Mouse (Mus musculus): ENCODE measurements around the gene Arl5c.
A peak's percentile ranks its signal among the peaks of the same experiment; 100 is the strongest.

Gene Arl5c

GRCm38 (mm10) chr11:97995564-97996288 is at the start of gene Arl5c:
TSS of gene Arl5c (minus strand) at chr11:97996181.
- DNase-seq (ENCODE audit: low spot score) = no peak

GRCm38 (mm10) chr11:98045596-98045995 is 49.6 kb upstream of the Arl5c start:
- DNase-seq (ENCODE audit: low spot score) = no peak

GRCm38 (mm10) chr11:98044074-98044473 is 48.1 kb upstream of the Arl5c start:
- DNase-seq (ENCODE audit: low spot score) = no peak

- no peak for DNase-seq (ENCODE audit: low spot score)
Measured at GRCm38 (mm10) chr11:98042741-98043140, 46.8 kb upstream of the Arl5c start.

GRCm38 (mm10) chr11:98040975-98041374 is 45.0 kb upstream of the Arl5c start:
- no peak for DNase-seq (ENCODE audit: low spot score)

GRCm38 (mm10) chr11:98037871-98038270 is 41.9 kb upstream of the Arl5c start:
- DNase-seq (ENCODE audit: low spot score) = no peak

GRCm38 (mm10) chr11:98035977-98036377 is 40.0 kb upstream of the Arl5c start:
- no peak for DNase-seq (ENCODE audit: low spot score)

- DNase-seq (ENCODE audit: low spot score) = no peak
Measured at GRCm38 (mm10) chr11:98034840-98035239, 38.9 kb upstream of the Arl5c start.

GRCm38 (mm10) chr11:98034061-98034460 is 38.1 kb upstream of the Arl5c start:
- no peak for DNase-seq (ENCODE audit: low spot score)

GRCm38 (mm10) chr11:98031443-98031770 is 35.4 kb upstream of the Arl5c start:
- DNase-seq (ENCODE audit: low spot score) = peak; percentile 71

- DNase-seq (ENCODE audit: low spot score) = no peak
Measured at GRCm38 (mm10) chr11:98030701-98031442, 34.9 kb upstream of the Arl5c start.

- no peak for DNase-seq (ENCODE audit: low spot score)
Measured at GRCm38 (mm10) chr11:98027785-98028184, 31.8 kb upstream of the Arl5c start.

- no peak for DNase-seq (ENCODE audit: low spot score)
Measured at GRCm38 (mm10) chr11:98027297-98027688, 31.3 kb upstream of the Arl5c start.

- peak; percentile 93 for DNase-seq (ENCODE audit: low spot score)
Measured at GRCm38 (mm10) chr11:98026570-98027296, 30.8 kb upstream of the Arl5c start, which contains the start of gene Rpl19. TSS of gene Rpl19 (plus strand) at chr11:98026710.

- DNase-seq (ENCODE audit: low spot score) = no peak
Measured at GRCm38 (mm10) chr11:98026248-98026569, 30.2 kb upstream of the Arl5c start.

- no peak for DNase-seq (ENCODE audit: low spot score)
Measured at GRCm38 (mm10) chr11:98024516-98024915, 28.5 kb upstream of the Arl5c start.

- no peak for DNase-seq (ENCODE audit: low spot score)
Measured at GRCm38 (mm10) chr11:98022555-98023371, 26.8 kb upstream of the Arl5c start, which contains the start of gene Cacnb1. TSS of gene Cacnb1 (minus strand) at chr11:98023034.

- DNase-seq (ENCODE audit: low spot score) = no peak
Measured at GRCm38 (mm10) chr11:98022253-98022554, 26.2 kb upstream of the Arl5c start.

- DNase-seq (ENCODE audit: low spot score) = no peak
Measured at GRCm38 (mm10) chr11:98021565-98022252, 25.7 kb upstream of the Arl5c start.

- no peak for DNase-seq (ENCODE audit: low spot score)
Measured at GRCm38 (mm10) chr11:98021118-98021517, 25.1 kb upstream of the Arl5c start.

GRCm38 (mm10) chr11:98020710-98021109 is 24.7 kb upstream of the Arl5c start:
- no peak for DNase-seq (ENCODE audit: low spot score)

Data from lung, postnatal 25 days (tissue).